Mouse (Mus musculus) heart, adult 2 months (tissue): ENCODE data around the gene Nrxn3. TPM values are rescaled to one million over a fixed set of nuclear protein-coding genes. Genes with fewer than 3 reads are reported as not detected.

Experiments used
- DNase-seq, 2 experiments: peaks; one replicate each; pipeline ENCODE4 v3.0.0; 2021
- H3K27ac ChIP-seq: fragments of 200-600 bp; 2 replicates; pipeline ENCODE4 v1.8.1; 2022
- H3K27me3 ChIP-seq: fragments of 200-500 bp; 2 replicates; pipeline ENCODE4 v1.6.1; 2012; ENCODE audit warnings: mild to moderate bottlenecking, low read length, inconsistent platforms, mixed read lengths; ENCODE audit not compliant: control insufficient read depth, insufficient read depth
- H3K36me3 ChIP-seq: fragments of 200-500 bp; 2 replicates; pipeline ENCODE4 v1.6.1; 2012; ENCODE audit warnings: low read length, inconsistent platforms; ENCODE audit not compliant: control insufficient read depth, insufficient read depth
- H3K4me1 ChIP-seq: fragments of 200-500 bp; 2 replicates; pipeline ENCODE4 v1.6.1; 2011; ENCODE audit warnings: low read length; ENCODE audit not compliant: control insufficient read depth, insufficient read depth
- H3K4me3 ChIP-seq: fragments of 200-600 bp; 2 replicates; pipeline ENCODE4 v1.8.1; 2022
- H3K79me2 ChIP-seq: fragments of 200-500 bp; replicated peaks from 2 replicates; pipeline ENCODE4 v1.6.1; 2012; ENCODE audit warnings: mild to moderate bottlenecking, inconsistent platforms, low read length, moderate library complexity, mixed read lengths; ENCODE audit not compliant: control insufficient read depth, insufficient read depth
- H3K9ac ChIP-seq: fragments of 200-500 bp; 2 replicates; pipeline ENCODE4 v1.6.1; 2012; ENCODE audit warnings: low read depth, mild to moderate bottlenecking, control low read depth, inconsistent platforms, low read length, mixed read lengths
- CTCF ChIP-seq: fragments of 200-600 bp; IDR thresholded peaks from 2 replicates; pipeline ENCODE4 v1.8.1; 2022; ENCODE audit warnings: antibody characterized with exemption, mild to moderate bottlenecking, moderate library complexity
- EP300 ChIP-seq: fragments of 200-500 bp; IDR thresholded peaks from 2 replicates; pipeline ENCODE4 v1.6.1; 2011; ENCODE audit warnings: low read depth, low read length, control low read depth; ENCODE audit not compliant: insufficient read depth
- POLR2A ChIP-seq: fragments of 200-500 bp; IDR thresholded peaks from 2 replicates; pipeline ENCODE4 v1.6.1; 2011; ENCODE audit warnings: mild to moderate bottlenecking, low read depth, low read length, control low read depth; ENCODE audit not compliant: insufficient read depth
- WGBS: fragments of 180-500 bp; shearing (Covaris S2); methylation state at CpG from one replicate; pipeline ENCODE4 v1.1.7; 2018; 5-methylcytosine and 5-hydroxymethylcytosine counted together
- intact Hi-C: fragments of 180-260 bp; cut with DNase I; formaldehyde crosslinking; loops from one replicate; pipeline ENCODE4 v1.15.1; 2025
- polyA plus RNA-seq: library from polyadenylated mRNA; depleted of rRNA; stranded (reverse); fragments of >200 nt; gene quantifications from 2 replicates; pipeline ENCODE4 v1.2.3, GENCODE M21; 2012
- total RNA-seq, 2 experiments: library from RNA; stranded (reverse); gene quantifications; 2 replicates each; pipeline ENCODE4 v1.2.3; 2021

Gene Nrxn3
- total and polyA plus RNA-seq, 3 experiments: 0.18 to 0.31 TPM; not detected in 1

- no peak overlapping the region for H3K9ac ChIP-seq
- intact Hi-C loops: no loop called here
- H3K27me3 ChIP-seq: no peaks in the 10 kb centered on the region
- H3K79me2 ChIP-seq: no peaks in the 10 kb centered on the region
- H3K27ac ChIP-seq: no peak overlapping the region
- DNase-seq: no peak
- no peak for TF ChIP-seq CTCF
- no peak for TF ChIP-seq POLR2A
- TF ChIP-seq EP300: no peak
- H3K4me1 ChIP-seq: no peaks in the 10 kb centered on the region
- H3K4me3 ChIP-seq: no peak overlapping the region
- WGBS: 74% methylated on average over 5 of the region's 5 CpGs
- no peaks in the 10 kb centered on the region for H3K36me3 ChIP-seq
Observed at GRCm38 (mm10) chr12:89977479-89977878, 1254.8 kb downstream of the Nrxn3 start.

GRCm38 (mm10) chr12:89979190-89979589 lies 1256.5 kb downstream of the Nrxn3 start:
- TF ChIP-seq EP300 (no peak), CTCF (no peak), POLR2A (no peak)
- DNase-seq: no peak
- Histone ChIP-seq H3K9ac (no peak overlapping the region), H3K4me3 (no peak overlapping the region), H3K27ac (no peak overlapping the region), H3K4me1 (no peaks in the 10 kb centered on the region), H3K36me3 (no peaks in the 10 kb centered on the region), H3K27me3 (no peaks in the 10 kb centered on the region), H3K79me2 (no peaks in the 10 kb centered on the region)
- 75% methylated on average over 1 of the region's 1 CpGs for WGBS
- intact Hi-C loops: no loop called here

- Histone ChIP-seq H3K27me3 (no peaks in the 10 kb centered on the region), H3K9ac (no peak overlapping the region), H3K4me3 (no peak overlapping the region), H3K27ac (no peak overlapping the region), H3K79me2 (no peaks in the 10 kb centered on the region), H3K36me3 (no peaks in the 10 kb centered on the region), H3K4me1 (no peaks in the 10 kb centered on the region)
- TF ChIP-seq POLR2A (no peak), EP300 (no peak), CTCF (no peak)
- intact Hi-C loops: no loop called here
- 72% methylated on average over 5 of the region's 5 CpGs for WGBS
- DNase-seq: no peak
Observed at GRCm38 (mm10) chr12:89982445-89982844, 1259.8 kb downstream of the Nrxn3 start.

- Histone ChIP-seq H3K36me3 (no peaks in the 10 kb centered on the region), H3K9ac (no peak overlapping the region), H3K79me2 (no peaks in the 10 kb centered on the region), H3K4me1 (no peaks in the 10 kb centered on the region), H3K27ac (no peak overlapping the region), H3K4me3 (no peak overlapping the region), H3K27me3 (no peaks in the 10 kb centered on the region)
- no peak for DNase-seq
- intact Hi-C loops: no loop called here
- TF ChIP-seq CTCF (no peak), EP300 (no peak), POLR2A (no peak)
Observed at GRCm38 (mm10) chr12:89983399-89983798, 1260.7 kb downstream of the Nrxn3 start.

- 84% methylated on average over 6 of the region's 6 CpGs for WGBS
- TF ChIP-seq EP300 (no peak), POLR2A (no peak), CTCF (no peak)
- intact Hi-C loops: no loop called here
- H3K9ac ChIP-seq: no peak overlapping the region
- H3K36me3 ChIP-seq: no peaks in the 10 kb centered on the region
- H3K27ac ChIP-seq: no peak overlapping the region
- H3K79me2 ChIP-seq: no peaks in the 10 kb centered on the region
- H3K27me3 ChIP-seq: no peaks in the 10 kb centered on the region
- H3K4me3 ChIP-seq: no peak overlapping the region
- DNase-seq: no peak
- H3K4me1 ChIP-seq: no peaks in the 10 kb centered on the region
Observed at GRCm38 (mm10) chr12:89986219-89986618, 1263.5 kb downstream of the Nrxn3 start.

GRCm38 (mm10) chr12:89993273-89993672 lies 1270.6 kb downstream of the Nrxn3 start:
- TF ChIP-seq POLR2A: no peak
- no peak for TF ChIP-seq CTCF
- TF ChIP-seq EP300: no peak
- Histone ChIP-seq H3K27me3 (no peaks in the 10 kb centered on the region), H3K36me3 (no peaks in the 10 kb centered on the region), H3K27ac (no peak overlapping the region), H3K79me2 (no peaks in the 10 kb centered on the region), H3K4me1 (no peaks in the 10 kb centered on the region), H3K4me3 (no peak overlapping the region), H3K9ac (no peak overlapping the region)
- DNase-seq: no peak
- intact Hi-C loops: no loop called here
- 63% methylated on average over 5 of the region's 5 CpGs for WGBS
